Mouse (Mus musculus): Measurements from ENCODE around the gene Spats2. TPM values are rescaled to one million over a fixed set of nuclear protein-coding genes. Genes with fewer than 3 reads are reported as not detected.

Spats2 gene
- polyA plus RNA-seq, 1 experiment, result 39.1 TPM

DNA sequence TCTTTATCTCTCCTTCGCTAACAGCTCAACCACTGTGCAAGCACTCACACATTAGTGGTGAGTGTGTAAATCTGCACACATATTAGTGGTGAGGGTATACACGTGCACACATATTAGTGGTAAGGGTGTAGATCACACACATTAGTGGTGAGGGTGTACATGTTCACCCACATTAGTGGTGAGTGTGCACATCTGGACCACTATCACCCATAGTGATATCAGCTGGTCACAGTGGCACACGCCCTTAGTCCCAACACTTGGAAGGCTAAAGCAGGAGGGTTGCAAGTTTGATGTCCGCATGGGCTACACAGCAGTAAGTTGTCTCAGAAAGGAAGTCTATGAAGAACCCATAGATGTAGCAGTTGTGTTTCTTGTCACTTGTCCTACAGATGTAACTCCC is 91.9 kb downstream of the Spats2 start:
- peaks cover 10% of the 10 kb centered on the region for H3K36me3 ChIP-seq (ENCODE audit: control insufficient read depth, insufficient read depth)
- TF ChIP-seq MYOD1 (IDR thresholded peaks at IDR 0.05; ENCODE audit: control insufficient read depth in 1 of 3, insufficient read length in 2 of 3, low read depth in 2 of 3) (no peak), REST (IDR thresholded peaks at IDR 0.05; ENCODE audit: insufficient read depth, insufficient read length) (no peak), POLR2AphosphoS2 (IDR thresholded peaks at IDR 0.05; ENCODE audit: insufficient read length, low read depth) (no peak), E2F4 (IDR thresholded peaks at IDR 0.05; ENCODE audit: insufficient read depth) (no peak)
- H3K79me2 ChIP-seq (ENCODE audit: control insufficient read depth, insufficient read depth), result no peaks in the 10 kb centered on the region
- peaks cover 30% of the 10 kb centered on the region for H3K27me3 ChIP-seq (ENCODE audit: control insufficient read depth, insufficient read depth, insufficient read length)
- H3ac ChIP-seq (ENCODE audit: control insufficient read depth, insufficient read length), result no peak overlapping the region
- no peak overlapping the region for H3K4me2 ChIP-seq (ENCODE audit: low read depth)
- no peak overlapping the region for H3K4me3 ChIP-seq

DNA sequence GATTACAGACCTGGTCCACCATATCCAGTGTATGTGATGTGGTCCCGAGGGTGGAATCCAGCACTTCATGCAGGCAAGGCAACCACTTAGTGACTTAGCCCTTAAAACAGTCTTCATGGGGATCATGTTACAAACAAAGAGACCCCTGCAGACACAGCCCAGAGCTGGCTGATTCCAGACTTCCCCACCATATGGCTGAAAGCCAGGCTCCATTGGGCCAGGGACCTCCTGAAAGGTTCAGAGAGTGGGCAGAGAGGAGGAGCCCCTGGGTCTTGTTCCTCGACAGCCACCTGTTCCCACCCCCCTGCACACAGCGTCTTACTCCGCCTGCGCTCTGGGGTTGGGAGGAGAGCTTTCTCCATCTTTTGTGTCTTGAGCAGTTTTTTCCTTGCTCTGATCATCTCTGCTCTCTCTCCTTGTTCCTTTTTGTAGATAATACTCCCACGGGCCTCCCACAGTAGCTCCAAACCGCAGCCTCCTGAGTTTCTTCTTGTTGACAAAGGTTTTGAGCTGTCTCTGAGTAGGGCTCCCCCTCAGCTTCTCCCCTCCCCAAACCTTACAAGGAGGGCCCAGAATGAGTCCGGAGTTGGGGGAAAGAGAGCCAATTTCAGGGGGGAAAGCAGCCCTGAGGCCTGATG is 95.7 kb downstream of the Spats2 start:
- Histone ChIP-seq H3K4me3 (no peak overlapping the region), H3K27me3 (ENCODE audit: control insufficient read depth, insufficient read depth, insufficient read length) (peaks cover 68% of the 10 kb centered on the region), H3K79me2 (ENCODE audit: control insufficient read depth, insufficient read depth) (no peaks in the 10 kb centered on the region), H3K36me3 (ENCODE audit: control insufficient read depth, insufficient read depth) (no peaks in the 10 kb centered on the region), H3ac (ENCODE audit: control insufficient read depth, insufficient read length) (no peak overlapping the region), H3K4me2 (ENCODE audit: low read depth) (no peak overlapping the region)
- TF ChIP-seq POLR2AphosphoS2 (IDR thresholded peaks at IDR 0.05; ENCODE audit: insufficient read length, low read depth), result no peak
- no peak for TF ChIP-seq TCF3 (IDR thresholded peaks at IDR 0.05; ENCODE audit: insufficient read length, low read depth)
- no peak for TF ChIP-seq MYOD1 (IDR thresholded peaks at IDR 0.05; ENCODE audit: control insufficient read depth in 1 of 3, insufficient read length in 2 of 3, low read depth in 2 of 3)
- no peak for TF ChIP-seq POLR2A (IDR thresholded peaks at IDR 0.05; ENCODE audit: insufficient read length, low read depth)
- TF ChIP-seq TCF12 (IDR thresholded peaks at IDR 0.05; ENCODE audit: insufficient read depth, poor library complexity, severe bottlenecking), result no peak
- TF ChIP-seq E2F4 (IDR thresholded peaks at IDR 0.05; ENCODE audit: insufficient read depth), result no peak
- no peak for TF ChIP-seq MYOG (IDR thresholded peaks at IDR 0.05; ENCODE audit: control insufficient read depth in 1 of 3, insufficient read depth in 1 of 3, insufficient read length in 2 of 3, low read depth in 2 of 3)
- TF ChIP-seq USF1 (IDR thresholded peaks at IDR 0.05; ENCODE audit: low read depth), result no peak
- no peak for TF ChIP-seq MAX (IDR thresholded peaks at IDR 0.05; ENCODE audit: low read depth)
- TF ChIP-seq REST (IDR thresholded peaks at IDR 0.05; ENCODE audit: insufficient read depth, insufficient read length), result no peak
- no peak for TF ChIP-seq CEBPB (IDR thresholded peaks at IDR 0.05; ENCODE audit: insufficient read depth, poor library complexity, severe bottlenecking)
- TF ChIP-seq SRF (IDR thresholded peaks at IDR 0.05; ENCODE audit: control insufficient read depth, insufficient read length, low read depth), result no peak

DNA sequence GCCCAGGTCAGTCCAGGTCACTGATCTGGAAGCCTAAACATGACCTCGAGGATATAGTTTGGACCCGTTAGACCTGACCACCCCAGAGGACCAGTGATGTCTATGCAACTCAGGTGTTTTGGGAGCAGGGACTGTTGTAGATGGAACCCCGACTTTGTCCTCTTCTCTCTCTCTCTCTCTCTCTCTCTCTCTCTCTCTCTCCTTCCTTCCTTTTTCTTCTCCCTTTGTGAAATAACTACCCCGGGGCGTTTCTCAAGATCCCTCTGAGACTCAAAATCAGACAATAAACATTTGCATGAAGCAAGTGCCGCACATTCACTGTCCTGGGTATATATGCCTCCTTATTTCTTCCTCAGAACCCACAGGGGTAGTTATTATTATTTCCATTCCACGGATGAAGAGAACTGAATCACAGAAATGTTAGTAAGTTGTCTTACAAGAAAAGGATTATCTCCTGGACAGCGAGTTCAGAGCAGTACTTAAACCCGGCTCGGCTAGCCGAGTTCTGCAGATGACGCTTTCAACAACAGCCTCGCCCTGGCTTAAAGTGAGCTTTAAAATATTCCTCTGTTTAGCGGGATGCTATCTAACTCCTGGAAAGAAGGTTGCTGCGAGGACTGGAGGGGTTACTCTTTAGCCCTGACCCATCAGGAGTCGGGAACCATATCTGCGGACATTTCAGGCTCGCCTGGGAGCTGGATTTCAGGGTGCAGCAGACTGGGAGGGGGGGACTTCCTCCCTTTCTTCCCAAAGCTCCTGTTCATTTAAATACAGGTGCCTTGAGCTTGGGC is 97.3 kb downstream of the Spats2 start:
- Histone ChIP-seq H3K4me3 (peak overlapping the region; percentile 32), H3K27me3 (ENCODE audit: control insufficient read depth, insufficient read depth, insufficient read length) (peaks cover 84% of the 10 kb centered on the region), H3K79me2 (ENCODE audit: control insufficient read depth, insufficient read depth) (no peaks in the 10 kb centered on the region), H3K36me3 (ENCODE audit: control insufficient read depth, insufficient read depth) (no peaks in the 10 kb centered on the region), H3ac (ENCODE audit: control insufficient read depth, insufficient read length) (no peak overlapping the region), H3K4me2 (ENCODE audit: low read depth) (peak overlapping the region; percentile 100)
- TF ChIP-seq POLR2AphosphoS2 (IDR thresholded peaks at IDR 0.05; ENCODE audit: insufficient read length, low read depth), result no peak
- TF ChIP-seq CEBPB (IDR thresholded peaks at IDR 0.05; ENCODE audit: insufficient read depth, poor library complexity, severe bottlenecking), result no peak

DNA sequence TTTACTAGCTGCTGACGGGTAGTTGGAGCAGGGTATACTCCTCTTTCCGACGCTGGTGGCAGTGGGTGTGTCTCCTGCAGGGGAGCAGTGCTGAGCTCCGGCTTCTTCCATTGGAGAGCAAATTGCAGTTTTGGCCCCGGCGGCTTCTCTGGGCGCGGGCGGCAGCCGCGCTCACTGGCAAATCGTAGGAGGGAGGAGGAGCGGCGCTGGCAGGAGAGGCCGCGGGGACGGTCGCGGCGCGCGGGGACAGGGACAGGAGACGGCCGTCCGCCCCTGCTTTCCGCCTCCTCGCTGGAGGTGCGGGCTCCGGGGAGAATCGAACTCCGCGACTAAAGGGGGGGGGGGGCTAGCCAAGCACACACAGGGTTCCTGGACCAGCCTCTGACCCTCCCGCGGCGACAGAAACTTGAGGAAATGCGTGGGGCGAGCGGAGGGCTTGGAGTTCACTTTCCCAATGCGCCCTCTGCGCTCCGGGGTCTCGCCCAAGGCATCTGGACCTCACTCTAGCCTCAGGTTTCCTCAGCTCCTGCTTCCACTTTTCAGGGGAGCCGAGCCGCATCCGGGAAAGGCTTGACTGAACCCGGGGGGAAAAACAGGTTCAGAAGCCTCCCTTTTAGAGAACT is 98.0 kb downstream of the Spats2 start:
- peak overlapping the region; percentile 32 for H3K4me3 ChIP-seq
- H3K36me3 ChIP-seq (ENCODE audit: control insufficient read depth, insufficient read depth), result no peaks in the 10 kb centered on the region
- TF ChIP-seq POLR2A (IDR thresholded peaks at IDR 0.05; ENCODE audit: insufficient read length, low read depth) (peak; percentile 23), USF1 (IDR thresholded peaks at IDR 0.05; ENCODE audit: low read depth) (no peak)
- H3K27me3 ChIP-seq (ENCODE audit: control insufficient read depth, insufficient read depth, insufficient read length), result peaks cover 91% of the 10 kb centered on the region
- no peak overlapping the region for H3ac ChIP-seq (ENCODE audit: control insufficient read depth, insufficient read length)
- no peaks in the 10 kb centered on the region for H3K79me2 ChIP-seq (ENCODE audit: control insufficient read depth, insufficient read depth)
- H3K4me2 ChIP-seq (ENCODE audit: low read depth), result peak overlapping the region; percentile 100

DNA sequence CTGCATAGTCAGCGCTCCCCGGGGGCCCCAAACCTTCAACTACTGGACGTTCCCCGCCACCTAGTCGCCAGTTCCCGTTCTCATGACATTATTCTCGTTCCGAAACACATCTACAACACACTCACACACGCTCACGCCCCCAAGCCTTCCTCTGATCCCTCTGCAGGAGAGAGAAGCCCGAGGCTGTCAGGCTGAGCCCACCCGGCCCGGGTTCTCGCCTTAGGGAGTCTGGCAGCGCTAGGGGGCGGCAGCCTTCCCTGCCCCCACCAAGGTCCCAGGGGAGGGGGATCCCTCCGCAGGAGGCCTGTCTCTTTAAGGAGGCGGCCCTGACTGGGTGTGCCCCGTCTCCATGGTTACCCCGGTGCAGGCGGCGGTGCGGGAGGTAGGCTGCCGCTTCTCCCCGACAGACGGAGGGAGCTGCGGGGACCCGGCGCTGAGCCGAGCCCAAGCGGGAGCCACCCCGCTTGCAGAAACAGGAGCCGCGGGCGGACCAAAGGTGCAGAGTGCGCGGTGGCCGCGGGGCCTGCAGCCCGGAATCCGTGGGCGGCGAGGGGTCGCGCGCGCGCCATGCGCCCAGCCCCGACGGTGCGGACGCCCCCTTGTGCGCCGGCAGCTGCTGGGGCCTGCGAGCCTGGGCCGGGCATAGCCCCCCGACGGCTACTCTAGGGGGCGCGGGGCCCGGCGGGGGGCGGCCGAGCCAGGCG is 98.6 kb downstream of the Spats2 start, which contains the start of gene Kcnh3:
Gene Kcnh3 (plus strand): TSS at position 654 of the 704 bp plus-strand sequence.
- Histone ChIP-seq H3K79me2 (ENCODE audit: control insufficient read depth, insufficient read depth) (no peaks in the 10 kb centered on the region), H3ac (ENCODE audit: control insufficient read depth, insufficient read length) (no peak within 1 kb of the TSS), H3K4me3 (peak within 1 kb of the TSS; percentile 32), H3K27me3 (ENCODE audit: control insufficient read depth, insufficient read depth, insufficient read length) (peaks cover 97% of the 10 kb centered on the region), H3K4me2 (ENCODE audit: low read depth) (peak within 1 kb of the TSS; percentile 100), H3K36me3 (ENCODE audit: control insufficient read depth, insufficient read depth) (no peaks in the 10 kb centered on the region)
- TF ChIP-seq TCF3 (IDR thresholded peaks at IDR 0.05; ENCODE audit: insufficient read length, low read depth) (no peak), POLR2AphosphoS2 (IDR thresholded peaks at IDR 0.05; ENCODE audit: insufficient read length, low read depth) (no peak), CEBPB (IDR thresholded peaks at IDR 0.05; ENCODE audit: insufficient read depth, poor library complexity, severe bottlenecking) (no peak), REST (IDR thresholded peaks at IDR 0.05; ENCODE audit: insufficient read depth, insufficient read length) (no peak), MYOD1 (IDR thresholded peaks at IDR 0.05; ENCODE audit: control insufficient read depth in 1 of 3, insufficient read length in 2 of 3, low read depth in 2 of 3) (no peak), USF1 (IDR thresholded peaks at IDR 0.05; ENCODE audit: low read depth) (no peak)
